Mouse (Mus musculus) MEL (cell line): ENCODE measurements at regions not wholly inside any gene's neighbourhood (a gene's known extent, or its start where the extent isn't known, plus 50 kb on each side); places are given as distances from the start of the nearest gene placed in this dataset.

Source experiments
- EP300 ChIP-seq, 2 experiments: IDR thresholded peaks; 2 replicates each; pipeline ENCODE4 v1.6.1; 2011; ENCODE audit warnings: improper control_type of control experiment in 2 of 2, low read length in 2 of 2, low read depth in 1 of 2, mild to moderate bottlenecking in 1 of 2
- HCFC1 ChIP-seq: IDR thresholded peaks from 2 replicates; pipeline ENCODE4 v1.6.1; 2012; ENCODE audit warnings: low read depth, mild to moderate bottlenecking, inconsistent platforms, low read length, improper control_type of control experiment, moderate library complexity
- KAT2A ChIP-seq: conservative IDR thresholded peaks from 2 replicates; pipeline ENCODE4 v1.6.1; 2012; ENCODE audit warnings: low read depth, low read length, improper control_type of control experiment, inconsistent platforms
- MAFK ChIP-seq: IDR thresholded peaks from 2 replicates; pipeline ENCODE4 v1.6.1; 2011; ENCODE audit warnings: low read depth, mild to moderate bottlenecking, low read length, improper control_type of control experiment, borderline replicate concordance
- POLR2AphosphoS2 ChIP-seq: IDR thresholded peaks from 2 replicates; pipeline ENCODE4 v1.6.1; 2011; ENCODE audit warnings: low read length, improper control_type of control experiment
- TAL1 ChIP-seq: IDR thresholded peaks from 2 replicates; pipeline ENCODE4 v1.6.1; 2012; ENCODE audit warnings: mild to moderate bottlenecking, inconsistent platforms, low read length, moderate library complexity, mixed read lengths

- TF ChIP-seq MAFK: no peak
- no peak for TF ChIP-seq KAT2A
- no peak for TF ChIP-seq TAL1
- TF ChIP-seq HCFC1: no peak
- TF ChIP-seq EP300 (IDR thresholded peaks at IDR 0.05; ENCODE audit: low read depth in 1 of 2, low read length in 2 of 2): no peak
- no peak for TF ChIP-seq POLR2AphosphoS2
These were observed 84.1 kb upstream of the Thsd7a start for GRCm38 (mm10) chr6:12833358-12833757.
